Mouse (Mus musculus) limb, embryonic 10.5 days (tissue): ENCODE data around the gene Mmgt1. TPM values are rescaled to one million over a fixed set of nuclear protein-coding genes. Genes with fewer than 3 reads are reported as not detected.

Experiments
- DNase-seq: peaks from one replicate; pipeline ENCODE4 v3.0.0-alpha.2; 2017; ENCODE audit warnings: low spot score
- H3K27ac ChIP-seq: fragments of 300-500 bp; sonication (generic); 2 replicates; pipeline ENCODE4 v1.5.1; 2016; ENCODE audit warnings: mild to moderate bottlenecking
- H3K27me3 ChIP-seq: fragments of 300-500 bp; sonication (generic); 2 replicates; pipeline ENCODE4 v1.6.1; 2016; ENCODE audit warnings: low read depth, mild to moderate bottlenecking; ENCODE audit not compliant: poor library complexity, severe bottlenecking
- H3K36me3 ChIP-seq: fragments of 300-500 bp; sonication (generic); 2 replicates; pipeline ENCODE4 v1.6.1; 2016; ENCODE audit warnings: mild to moderate bottlenecking, moderate library complexity
- H3K4me1 ChIP-seq: fragments of 300-500 bp; sonication (generic); 2 replicates; pipeline ENCODE4 v1.6.1; 2016
- H3K4me3 ChIP-seq: fragments of 300-500 bp; sonication (generic); 2 replicates; pipeline ENCODE4 v1.5.1; 2016; ENCODE audit warnings: mild to moderate bottlenecking, moderate library complexity
- H3K9me3 ChIP-seq: fragments of 300-500 bp; sonication (generic); replicated peaks from 2 replicates; pipeline ENCODE4 v1.6.1; 2016; ENCODE audit warnings: mild to moderate bottlenecking
- WGBS: fragments of 180-500 bp; shearing (Covaris S2); methylation state at CpG from one replicate; pipeline ENCODE4 v1.1.7; 2016; 5-methylcytosine and 5-hydroxymethylcytosine counted together
- microRNA-seq: library from miRNA; unstranded; fragments of <30 nt; microRNA quantifications from one replicate; pipeline ENCODE4, GENCODE M21; 2017
- polyA plus RNA-seq: library from polyadenylated mRNA; unstranded; fragments of >200 nt; fragmentation: Nextera tagmentation; extraction: Ambion mirVana; gene quantifications from 2 replicates; pipeline ENCODE4 v1.2.1, GENCODE M21; 2016

Mmgt1 gene
- polyA plus RNA-seq, 1 experiment from 2014 or later: 38.7 TPM

GRCm38 (mm10) chrX:56553584-56553983, 44.3 kb downstream of the Mmgt1 start:
- WGBS: 77% methylated on average over 3 of the region's 3 CpGs
- Histone ChIP-seq H3K4me1 (no peaks in the 10 kb centered on the region), H3K9me3 (no peaks in the 10 kb centered on the region), H3K4me3 (no peak overlapping the region), H3K27me3 (no peaks in the 10 kb centered on the region), H3K36me3 (no peaks in the 10 kb centered on the region), H3K27ac (no peak overlapping the region)
- no peak for DNase-seq

GRCm38 (mm10) chrX:56549506-56549905, 48.4 kb downstream of the Mmgt1 start, which contains the start of gene Gm648:
Gene Gm648 (minus strand): TSS chrX:56549606.
- H3K27ac ChIP-seq: no peak within 1 kb of the TSS
- no peak within 1 kb of the TSS for H3K4me3 ChIP-seq
- no peaks in the 10 kb centered on the region for H3K4me1 ChIP-seq
- H3K9me3 ChIP-seq: no peaks in the 10 kb centered on the region
- DNase-seq: no peak
- WGBS: 86% methylated on average over 7 of the region's 7 CpGs
- no peaks in the 10 kb centered on the region for H3K36me3 ChIP-seq
- no peaks in the 10 kb centered on the region for H3K27me3 ChIP-seq

GRCm38 (mm10) chrX:56537162-56537561, 60.7 kb downstream of the Mmgt1 start:
- DNase-seq: peak; percentile 51
- WGBS: 53% methylated on average over 4 of the region's 4 CpGs
- Histone ChIP-seq H3K4me3 (no peak overlapping the region), H3K36me3 (no peaks in the 10 kb centered on the region), H3K27me3 (no peaks in the 10 kb centered on the region), H3K9me3 (no peaks in the 10 kb centered on the region), H3K27ac (no peak overlapping the region), H3K4me1 (no peaks in the 10 kb centered on the region)

Small RNAs within 50 kb of the gene (microRNA-seq; reads per million reads assigned to microRNA genes)
- gene Mir5116: not detected

Other genes with a start within 250 kb of the Mmgt1 start
- gene Smim10l2a, start 223.5 kb downstream of the Mmgt1 start, polyA plus RNA-seq: 5.9 and 10.6 TPM in 2 replicates
- gene Gm2174, start 150.1 kb downstream of the Mmgt1 start, polyA plus RNA-seq: 1.1 and 1.6 TPM in 2 replicates
- 35.5 and 36.0 TPM in 2 replicates for gene Ints6l, start 143.2 kb downstream of the Mmgt1 start, polyA plus RNA-seq
- gene Gm10477, start 73.3 kb downstream of the Mmgt1 start, polyA plus RNA-seq: not detected in 2 replicates
- gene Gm648, start 48.5 kb downstream of the Mmgt1 start, polyA plus RNA-seq: 0.14 TPM in 1 of 2 replicates, not detected in the other
- gene Slc9a6, start 11.7 kb upstream of the Mmgt1 start, polyA plus RNA-seq: 7.5 and 10.6 TPM in 2 replicates
- gene Fhl1, start 133.7 kb upstream of the Mmgt1 start, polyA plus RNA-seq: 45.0 and 49.2 TPM in 2 replicates
- 1.9 and 2.0 TPM in 2 replicates for gene Map7d3, start 224.3 kb upstream of the Mmgt1 start, polyA plus RNA-seq